Mouse (Mus musculus): Measurements from ENCODE around the gene Apopt1. TPM values are rescaled to one million over a fixed set of nuclear protein-coding genes. Genes with fewer than 3 reads are reported as not detected.

Apopt1 gene
- polyA plus RNA-seq, 1 experiment from 2014 or later, result 55.4 TPM

- Histone ChIP-seq H3K4me2 (ENCODE audit: low read depth, low read length, severe bottlenecking) (no peak overlapping the region), H3K27ac (ENCODE audit: low read depth, low read length) (no peak overlapping the region), H3K4me1 (replicated peaks; ENCODE audit: control insufficient read depth, insufficient read depth, low read length) (no peaks in the 10 kb centered on the region), H3K9me3 (ENCODE audit: control insufficient read depth, low read length) (no peaks in the 10 kb centered on the region), H3K27me3 (ENCODE audit: control insufficient read depth, insufficient read depth, low read length) (no peaks in the 10 kb centered on the region), H3K4me3 (ENCODE audit: low read depth, low read length) (no peak overlapping the region), H3K9ac (ENCODE audit: low read length) (no peak overlapping the region), H3K36me3 (ENCODE audit: control insufficient read depth, insufficient read depth, low read length) (no peaks in the 10 kb centered on the region)
- DNase-seq (ENCODE audit: low spot score) (no peak), ATAC-seq (replicated peaks; ENCODE audit: low FRiP score) (no peak)
- WGBS, result 95% methylated on average over 3 of the region's 3 CpGs
These were observed 37.7 kb downstream of the Apopt1 start for GRCm38 (mm10) chr12:111750739-111751138.

- no peak for DNase-seq (ENCODE audit: low spot score)
- no peaks in the 10 kb centered on the region for H3K36me3 ChIP-seq (ENCODE audit: control insufficient read depth, insufficient read depth, low read length)
- no peaks in the 10 kb centered on the region for H3K27me3 ChIP-seq (ENCODE audit: control insufficient read depth, insufficient read depth, low read length)
- H3K27ac ChIP-seq (ENCODE audit: low read depth, low read length), result no peak overlapping the region
- no peaks in the 10 kb centered on the region for H3K9me3 ChIP-seq (ENCODE audit: control insufficient read depth, low read length)
- no peak overlapping the region for H3K9ac ChIP-seq (ENCODE audit: low read length)
- no peak overlapping the region for H3K4me2 ChIP-seq (ENCODE audit: low read depth, low read length, severe bottlenecking)
- no peak overlapping the region for H3K4me3 ChIP-seq (ENCODE audit: low read depth, low read length)
- ATAC-seq (replicated peaks; ENCODE audit: low FRiP score), result no peak
- WGBS, result 89% methylated on average over 6 of the region's 6 CpGs
- no peaks in the 10 kb centered on the region for H3K4me1 ChIP-seq (replicated peaks; ENCODE audit: control insufficient read depth, insufficient read depth, low read length)
These were observed 39.4 kb downstream of the Apopt1 start for GRCm38 (mm10) chr12:111752491-111752890.

- no peak for ATAC-seq (replicated peaks; ENCODE audit: low FRiP score)
- Histone ChIP-seq H3K36me3 (ENCODE audit: control insufficient read depth, insufficient read depth, low read length) (no peaks in the 10 kb centered on the region), H3K9ac (ENCODE audit: low read length) (no peak overlapping the region), H3K4me3 (ENCODE audit: low read depth, low read length) (no peak overlapping the region), H3K9me3 (ENCODE audit: control insufficient read depth, low read length) (no peaks in the 10 kb centered on the region), H3K4me1 (replicated peaks; ENCODE audit: control insufficient read depth, insufficient read depth, low read length) (no peaks in the 10 kb centered on the region; the same call in 1 of the 2 replicates), H3K4me2 (ENCODE audit: low read depth, low read length, severe bottlenecking) (no peak overlapping the region), H3K27ac (ENCODE audit: low read depth, low read length) (no peak overlapping the region), H3K27me3 (ENCODE audit: control insufficient read depth, insufficient read depth, low read length) (no peaks in the 10 kb centered on the region)
- 75% methylated on average over 9 of the region's 9 CpGs for WGBS
- no peak for DNase-seq (ENCODE audit: low spot score)
These were observed 40.3 kb downstream of the Apopt1 start for GRCm38 (mm10) chr12:111753347-111753746.

- Histone ChIP-seq H3K9ac (ENCODE audit: low read length) (no peak overlapping the region), H3K27me3 (ENCODE audit: control insufficient read depth, insufficient read depth, low read length) (no peaks in the 10 kb centered on the region), H3K9me3 (ENCODE audit: control insufficient read depth, low read length) (no peaks in the 10 kb centered on the region), H3K4me1 (replicated peaks; ENCODE audit: control insufficient read depth, insufficient read depth, low read length) (peaks cover 2% of the 10 kb centered on the region; the same call in 1 of the 2 replicates), H3K4me2 (ENCODE audit: low read depth, low read length, severe bottlenecking) (no peak overlapping the region), H3K36me3 (ENCODE audit: control insufficient read depth, insufficient read depth, low read length) (no peaks in the 10 kb centered on the region), H3K4me3 (ENCODE audit: low read depth, low read length) (no peak overlapping the region), H3K27ac (ENCODE audit: low read depth, low read length) (no peak overlapping the region)
- DNase-seq (ENCODE audit: low spot score), result no peak
- no peak for ATAC-seq (replicated peaks; ENCODE audit: low FRiP score)
These were observed 41.6 kb downstream of the Apopt1 start for GRCm38 (mm10) chr12:111754710-111755109.

GRCm38 (mm10) chr12:111755231-111755630 is 42.2 kb downstream of the Apopt1 start:
- no peaks in the 10 kb centered on the region for H3K27me3 ChIP-seq (ENCODE audit: control insufficient read depth, insufficient read depth, low read length)
- DNase-seq (ENCODE audit: low spot score) (no peak), ATAC-seq (replicated peaks; ENCODE audit: low FRiP score) (no peak)
- H3K4me2 ChIP-seq (ENCODE audit: low read depth, low read length, severe bottlenecking), result no peak overlapping the region
- H3K9me3 ChIP-seq (ENCODE audit: control insufficient read depth, low read length), result no peaks in the 10 kb centered on the region
- H3K27ac ChIP-seq (ENCODE audit: low read depth, low read length), result no peak overlapping the region
- WGBS, result 53% methylated on average over 2 of the region's 2 CpGs
- H3K4me3 ChIP-seq (ENCODE audit: low read depth, low read length), result no peak overlapping the region
- H3K36me3 ChIP-seq (ENCODE audit: control insufficient read depth, insufficient read depth, low read length), result no peaks in the 10 kb centered on the region
- H3K9ac ChIP-seq (ENCODE audit: low read length), result no peak overlapping the region
- H3K4me1 ChIP-seq (replicated peaks; ENCODE audit: control insufficient read depth, insufficient read depth, low read length), result peaks cover 4% of the 10 kb centered on the region; the same call in 1 of the 2 replicates

GRCm38 (mm10) chr12:111756082-111756697 is 43.1 kb downstream of the Apopt1 start:
- H3K4me2 ChIP-seq (ENCODE audit: low read depth, low read length, severe bottlenecking), result no peak overlapping the region
- 78% methylated on average over 4 of the region's 4 CpGs for WGBS

GRCm38 (mm10) chr12:111756698-111757082 is 43.6 kb downstream of the Apopt1 start:
- H3K9me3 ChIP-seq (ENCODE audit: control insufficient read depth, low read length), result no peaks in the 10 kb centered on the region
- 66% methylated on average over 5 of the region's 5 CpGs for WGBS
- H3K4me3 ChIP-seq (ENCODE audit: low read depth, low read length), result no peak overlapping the region
- H3K36me3 ChIP-seq (ENCODE audit: control insufficient read depth, insufficient read depth, low read length), result no peaks in the 10 kb centered on the region
- no peak overlapping the region for H3K27ac ChIP-seq (ENCODE audit: low read depth, low read length)
- DNase-seq (ENCODE audit: low spot score) (no peak), ATAC-seq (replicated peaks; ENCODE audit: low FRiP score) (no peak)
- no peak overlapping the region for H3K9ac ChIP-seq (ENCODE audit: low read length)
- no peaks in the 10 kb centered on the region for H3K27me3 ChIP-seq (ENCODE audit: control insufficient read depth, insufficient read depth, low read length)
- H3K4me1 ChIP-seq (replicated peaks; ENCODE audit: control insufficient read depth, insufficient read depth, low read length), result peaks cover 9% of the 10 kb centered on the region; the same call in 1 of the 2 replicates
- H3K4me2 ChIP-seq (ENCODE audit: low read depth, low read length, severe bottlenecking), result no peak overlapping the region

More at GRCm38 (mm10) chr12:111756082-111756697, 43.1 kb downstream of the Apopt1 start:
- Histone ChIP-seq H3K9ac (ENCODE audit: low read length) (no peak overlapping the region), H3K27ac (ENCODE audit: low read depth, low read length) (no peak overlapping the region), H3K36me3 (ENCODE audit: control insufficient read depth, insufficient read depth, low read length) (no peaks in the 10 kb centered on the region), H3K9me3 (ENCODE audit: control insufficient read depth, low read length) (no peaks in the 10 kb centered on the region), H3K27me3 (ENCODE audit: control insufficient read depth, insufficient read depth, low read length) (no peaks in the 10 kb centered on the region), H3K4me3 (ENCODE audit: low read depth, low read length) (no peak overlapping the region), H3K4me1 (replicated peaks; ENCODE audit: control insufficient read depth, insufficient read depth, low read length) (peaks cover 9% of the 10 kb centered on the region; the same call in 1 of the 2 replicates)
- no peak for DNase-seq (ENCODE audit: low spot score)
- ATAC-seq (replicated peaks; ENCODE audit: low FRiP score), result no peak

- no peak for ATAC-seq (replicated peaks; ENCODE audit: low FRiP score)
- DNase-seq (ENCODE audit: low spot score), result no peak
- H3K27me3 ChIP-seq (ENCODE audit: control insufficient read depth, insufficient read depth, low read length), result no peaks in the 10 kb centered on the region
- H3K9me3 ChIP-seq (ENCODE audit: control insufficient read depth, low read length), result no peaks in the 10 kb centered on the region
- peak overlapping the region; percentile 98 for H3K4me2 ChIP-seq (ENCODE audit: low read depth, low read length, severe bottlenecking)
- no peaks in the 10 kb centered on the region for H3K36me3 ChIP-seq (ENCODE audit: control insufficient read depth, insufficient read depth, low read length)
- H3K27ac ChIP-seq (ENCODE audit: low read depth, low read length), result peak overlapping the region; percentile 79; the same call in 1 of the 2 replicates
- H3K4me1 ChIP-seq (replicated peaks; ENCODE audit: control insufficient read depth, insufficient read depth, low read length), result peaks cover 9% of the 10 kb centered on the region; the same call in 1 of the 2 replicates
- H3K4me3 ChIP-seq (ENCODE audit: low read depth, low read length), result peak overlapping the region; percentile 92
- H3K9ac ChIP-seq (ENCODE audit: low read length), result peak overlapping the region; percentile 95
- 51% methylated on average over 10 of the region's 10 CpGs for WGBS
These were observed 44.7 kb downstream of the Apopt1 start for GRCm38 (mm10) chr12:111757561-111758325.

Measured in forebrain, embryonic 11.5 days (tissue).